Mouse (Mus musculus) lung, postnatal 0 days (tissue): ENCODE measurements around the gene B3gnt3.

Experiments
- CTCF ChIP-seq: IDR thresholded peaks from 2 replicates; pipeline ENCODE4 v1.5.1; 2016; ENCODE audit warnings: antibody characterized with exemption, mild to moderate bottlenecking
- EP300 ChIP-seq: IDR thresholded peaks from 2 replicates; pipeline ENCODE4 v1.6.1; 2016; ENCODE audit warnings: antibody characterized with exemption, mild to moderate bottlenecking, control low read depth

- TF ChIP-seq CTCF (no peak), EP300 (no peak)
Observed at GRCm38 (mm10) chr8:71702923-71703322, 1.3 kb upstream of the B3gnt3 start.
